Mouse (Mus musculus): ENCODE data around the gene Tmem168.

The Tmem168 gene

GRCm38 (mm10) chr6:13607621-13608493, at the start of gene Tmem168:
TSS of gene Tmem168 (minus strand) at chr6:13608100.
- DNase-seq: peak; percentile 95

GRCm38 (mm10) chr6:13654081-13654480, 46.2 kb upstream of the Tmem168 start:
- no peak for DNase-seq

DNA sequence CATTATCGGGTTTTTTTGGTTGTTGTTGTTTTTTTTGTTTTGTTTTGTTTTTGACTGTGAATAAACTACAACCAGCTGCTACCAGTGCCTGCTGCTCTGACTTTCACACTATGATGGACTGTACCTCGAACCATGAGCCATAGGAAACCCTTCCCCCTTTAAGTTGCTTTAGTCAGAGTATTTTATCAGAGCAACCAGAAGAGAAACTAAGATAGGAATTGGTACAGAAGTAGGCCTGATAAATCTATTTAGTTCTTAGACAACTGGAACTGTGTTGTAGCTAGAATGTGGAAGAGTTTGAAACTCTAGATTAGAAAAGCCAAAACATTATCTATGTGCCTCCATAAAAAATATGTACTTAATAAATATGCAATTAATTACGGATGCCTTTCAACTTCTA, 44.4 kb upstream of the Tmem168 start:
- DNase-seq: no peak

GRCm38 (mm10) chr6:13650854-13651253, 43.0 kb upstream of the Tmem168 start:
- no peak for DNase-seq

DNA sequence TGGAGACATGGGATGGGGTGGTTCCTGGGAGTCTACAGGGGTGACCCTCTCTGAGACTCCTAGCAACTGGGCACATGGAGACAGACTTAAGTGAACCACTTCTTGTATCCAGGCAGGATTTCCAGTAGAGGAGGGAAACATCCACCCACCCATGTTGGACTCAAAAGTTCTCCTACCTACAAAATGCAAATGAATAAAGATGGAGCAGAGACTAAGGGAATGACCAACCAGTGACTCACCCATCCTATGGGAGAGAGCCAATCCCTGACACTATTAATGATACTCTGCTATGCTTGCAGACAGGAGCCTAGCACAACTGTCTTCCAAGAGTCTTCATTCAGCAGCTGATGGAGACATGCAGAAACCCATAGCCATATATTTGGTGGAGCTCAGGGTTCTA, 40.4 kb upstream of the Tmem168 start:
- DNase-seq: no peak

DNA sequence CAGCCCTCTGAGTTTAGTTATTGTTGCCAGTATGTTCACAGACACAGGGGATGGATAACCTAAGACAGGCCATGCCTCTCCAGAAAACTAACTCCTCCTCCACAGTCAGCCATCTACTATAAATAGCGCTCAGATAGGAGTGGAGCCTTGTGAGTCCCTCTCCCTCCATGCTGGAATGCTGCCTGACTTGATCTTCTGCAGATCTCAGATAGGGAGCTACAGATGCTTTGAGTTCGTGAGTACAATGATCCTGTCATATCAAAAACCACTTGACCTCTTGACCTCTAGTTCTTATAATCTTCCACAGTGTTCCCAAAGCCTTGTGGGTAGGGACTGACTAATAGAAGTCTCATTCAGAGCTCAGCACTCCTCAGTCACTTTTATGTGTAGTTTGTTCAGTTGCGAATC, 28.7 kb upstream of the Tmem168 start:
- no peak for DNase-seq

GRCm38 (mm10) chr6:13632571-13632970, 24.7 kb upstream of the Tmem168 start:
- no peak for DNase-seq

GRCm38 (mm10) chr6:13630607-13631006, 22.7 kb upstream of the Tmem168 start:
- DNase-seq: no peak

- no peak for DNase-seq
These were observed 11.7 kb upstream of the Tmem168 start for GRCm38 (mm10) chr6:13619618-13620017.

- DNase-seq: no peak
These were observed 9.2 kb upstream of the Tmem168 start for GRCm38 (mm10) chr6:13617110-13617509.

DNA sequence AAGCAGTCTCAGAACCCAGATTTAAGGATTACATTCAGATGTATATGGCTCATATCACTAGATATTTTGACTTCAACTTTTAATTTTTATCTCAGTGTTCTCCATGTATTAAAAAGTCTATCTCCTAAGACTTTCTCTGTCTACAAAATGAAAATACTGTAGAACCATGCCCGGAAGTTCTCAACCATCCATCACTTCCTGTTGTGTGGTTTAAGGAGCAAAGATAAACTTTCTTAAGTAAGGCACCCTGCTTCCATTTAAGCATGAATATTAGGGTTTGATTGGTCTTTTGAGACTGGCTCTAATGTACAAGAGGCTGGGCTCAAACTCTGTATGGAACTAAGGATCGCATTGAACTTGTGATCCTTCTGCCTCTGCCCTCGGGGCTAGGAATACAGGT, 6.7 kb upstream of the Tmem168 start:
- no peak for DNase-seq

GRCm38 (mm10) chr6:13613671-13614070, 5.8 kb upstream of the Tmem168 start:
- no peak for DNase-seq

DNA sequence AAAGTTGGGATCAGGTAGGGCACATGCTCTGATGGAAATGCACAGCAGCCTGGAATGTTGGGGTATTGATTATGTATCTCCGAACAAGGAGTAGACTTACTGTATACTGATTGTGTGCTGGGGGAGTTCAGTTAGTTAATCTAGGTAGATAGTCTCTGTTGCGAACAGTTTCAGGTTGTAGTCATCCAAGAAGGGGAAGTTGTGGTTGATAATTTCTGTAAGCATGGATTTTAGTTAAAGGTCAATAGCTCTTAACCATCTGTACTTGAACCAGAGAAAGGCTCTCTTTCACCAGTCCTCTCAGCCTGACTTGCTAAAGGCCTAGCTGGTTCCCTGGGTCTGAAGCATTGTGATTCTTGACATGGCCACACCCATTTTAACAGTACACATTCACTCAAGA, 3.0 kb upstream of the Tmem168 start:
- no peak for DNase-seq

DNA sequence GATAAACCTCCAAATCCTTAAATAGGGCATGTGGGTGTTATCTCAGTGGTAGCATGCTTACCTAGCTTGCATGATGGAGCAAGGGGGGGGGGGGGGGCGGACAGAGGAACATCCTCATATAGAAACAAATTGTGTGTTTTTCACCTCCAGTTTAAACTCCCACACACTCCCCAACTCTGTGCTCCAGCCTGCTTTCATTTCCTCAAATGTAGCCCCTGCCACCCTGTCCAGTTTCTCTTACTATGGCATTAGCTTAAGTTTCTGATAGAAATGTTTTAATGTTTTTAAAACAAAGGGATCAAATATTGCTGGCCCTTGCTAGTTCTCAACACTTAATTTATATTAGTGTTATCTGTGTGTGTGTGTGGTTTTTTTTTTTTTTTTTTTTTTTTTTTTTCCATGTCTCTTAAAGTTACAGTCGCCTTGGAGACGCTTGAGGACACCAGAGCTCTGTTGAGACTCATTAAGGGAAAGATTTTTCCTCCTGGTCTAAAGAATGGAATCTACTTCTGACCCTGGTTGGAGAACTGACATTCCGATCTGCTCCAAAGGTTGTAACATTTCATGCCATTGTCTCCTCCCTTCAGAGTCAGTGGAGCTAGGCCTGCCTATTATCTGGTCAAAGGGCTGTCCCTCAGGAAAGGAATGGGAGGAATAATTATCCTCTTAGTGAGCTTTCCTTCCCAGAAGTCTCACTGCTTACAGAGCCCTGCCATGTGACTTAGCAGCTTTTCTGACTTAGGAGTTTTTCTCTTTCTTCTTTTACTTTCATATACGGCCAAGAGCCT, 1.6 kb upstream of the Tmem168 start:
- DNase-seq: no peak

- DNase-seq: no peak
These were observed 829 bp downstream of the Tmem168 start for GRCm38 (mm10) chr6:13606921-13607620.

- no peak for DNase-seq
These were observed 1.5 kb downstream of the Tmem168 start for GRCm38 (mm10) chr6:13606394-13606793.

- DNase-seq: no peak
These were observed 4.8 kb downstream of the Tmem168 start for GRCm38 (mm10) chr6:13603134-13603533.

- DNase-seq: peak; percentile 17
These were observed 6.3 kb downstream of the Tmem168 start for GRCm38 (mm10) chr6:13601587-13601986.

DNA sequence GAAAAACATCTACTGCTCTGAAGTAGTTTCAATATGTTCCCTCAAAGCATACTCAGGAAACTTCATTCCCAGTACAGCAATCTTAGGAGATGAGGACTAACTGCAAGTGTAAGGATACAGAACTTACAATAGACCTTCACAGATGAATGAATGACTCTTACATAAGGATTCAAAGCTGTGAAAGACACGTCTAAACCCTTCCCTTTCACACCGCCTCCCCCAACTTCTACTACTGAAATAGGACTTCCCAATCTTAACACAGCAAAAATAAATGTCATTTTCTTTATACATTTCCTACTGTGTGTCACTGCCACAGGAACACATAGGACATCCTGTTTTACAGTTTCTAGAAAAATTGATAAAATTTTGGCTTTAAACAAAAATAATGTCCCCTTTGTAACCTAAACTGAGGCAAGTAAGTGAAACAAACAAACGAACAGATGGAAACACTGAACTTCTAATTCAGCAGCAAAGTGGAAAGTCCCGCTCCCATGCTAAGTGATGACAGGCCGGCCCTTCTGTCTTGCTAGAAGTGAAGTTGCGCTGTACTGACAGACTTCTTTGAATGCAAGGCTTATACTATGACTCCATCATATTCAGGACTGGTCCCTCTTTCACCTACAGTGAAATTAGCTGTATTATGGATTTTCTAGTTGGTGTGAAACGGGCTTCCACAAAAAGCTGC, 9.5 kb downstream of the Tmem168 start:
- no peak for DNase-seq

DNA sequence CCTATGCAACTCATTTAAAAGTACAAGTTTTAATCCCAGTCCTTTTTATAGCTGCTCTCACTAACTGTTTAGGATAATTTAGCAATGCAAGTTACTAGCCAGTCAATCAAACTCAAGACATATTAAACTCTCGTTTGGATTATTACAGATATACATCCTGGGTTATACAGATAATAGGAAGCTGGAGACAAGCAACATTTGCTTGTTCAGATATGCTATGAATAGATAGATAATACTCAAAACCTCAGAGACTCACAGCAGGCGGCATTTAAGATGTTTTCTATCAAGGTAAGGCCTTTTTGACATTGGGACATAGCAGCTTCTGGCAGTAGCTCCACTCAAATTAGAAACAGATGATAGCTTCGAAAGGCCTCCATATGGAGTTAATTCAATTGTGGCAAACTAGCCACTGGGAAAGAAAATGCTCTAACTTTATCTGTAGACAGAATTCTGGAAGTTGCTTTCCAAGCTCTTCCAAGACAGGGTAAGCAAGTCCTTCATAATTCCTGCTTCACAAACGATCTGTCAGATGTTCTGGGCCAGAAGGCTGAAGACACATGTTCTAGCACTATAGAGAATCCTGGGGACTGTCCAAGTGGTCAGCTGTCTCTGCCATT, 15.1 kb downstream of the Tmem168 start:
- DNase-seq: no peak

- DNase-seq: no peak
These were observed 21.3 kb downstream of the Tmem168 start for GRCm38 (mm10) chr6:13586560-13586959.

- DNase-seq: no peak
These were observed 21.7 kb downstream of the Tmem168 start for GRCm38 (mm10) chr6:13586154-13586553.

All from right cerebral cortex, postnatal 14 days (tissue).